Mouse (Mus musculus): ENCODE data around the gene Auts2.

The Auts2 gene

DNA sequence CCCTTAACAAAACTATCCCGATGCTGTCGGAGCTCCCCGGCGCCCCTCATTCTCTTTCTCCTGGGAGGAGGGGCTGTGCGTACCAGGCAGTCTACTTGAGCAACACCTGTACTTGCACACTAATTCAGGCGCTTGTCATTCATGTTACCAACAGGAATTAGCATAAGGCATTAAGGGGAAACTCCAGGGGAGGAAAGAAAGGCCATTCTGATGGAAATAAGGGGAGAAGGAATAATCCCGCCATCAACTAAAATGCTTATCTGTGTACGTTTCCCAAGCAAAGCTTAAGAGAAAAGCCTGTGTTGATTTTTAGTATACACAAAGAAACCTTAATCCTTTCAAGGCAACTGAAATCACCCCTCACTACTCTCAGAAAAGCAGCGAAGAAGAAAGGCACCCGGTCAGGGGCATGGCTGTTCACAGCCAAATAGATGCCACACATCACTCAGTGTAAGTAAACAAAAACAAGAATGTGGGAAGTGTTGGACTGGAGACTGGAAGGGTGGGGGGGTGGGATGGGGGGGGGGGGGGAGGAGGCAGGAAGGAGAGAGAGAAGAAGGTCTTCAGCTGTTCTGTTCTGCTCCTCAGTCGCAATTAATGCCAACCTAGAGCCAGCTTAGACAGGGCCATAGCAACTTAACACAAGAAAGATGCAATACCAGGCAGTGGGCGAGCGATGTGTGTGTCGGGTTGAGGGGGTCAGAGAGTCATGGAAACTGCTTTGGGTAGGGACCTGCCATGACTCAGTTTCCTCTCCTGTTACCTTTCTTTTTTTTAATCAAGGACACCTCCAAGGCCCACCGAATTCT, 1011.2 kb downstream of the Auts2 start:
- in situ Hi-C loops (cut with MseI, MboI): no loop called here

DNA sequence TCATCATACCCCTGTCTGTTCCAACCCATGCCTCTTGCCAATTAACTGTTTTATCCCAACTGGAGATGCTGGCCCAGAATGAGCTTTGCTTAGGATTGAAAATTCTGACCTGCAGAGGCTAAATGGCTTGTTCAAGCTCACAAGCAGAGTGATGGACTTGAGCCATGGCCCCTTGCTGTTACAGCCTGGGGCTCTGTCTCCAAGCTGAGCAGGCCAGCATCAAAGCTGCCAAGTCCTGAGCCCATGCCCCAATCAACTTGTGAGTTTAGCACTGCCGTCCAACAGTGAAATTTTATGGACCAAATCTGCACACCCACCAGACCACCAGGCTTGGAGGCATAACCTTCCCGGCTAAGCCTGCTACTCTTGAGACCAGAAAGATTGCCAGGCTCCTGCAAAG, 1012.3 kb downstream of the Auts2 start:
- in situ Hi-C loops (cut with MseI, MboI): no loop called here

DNA sequence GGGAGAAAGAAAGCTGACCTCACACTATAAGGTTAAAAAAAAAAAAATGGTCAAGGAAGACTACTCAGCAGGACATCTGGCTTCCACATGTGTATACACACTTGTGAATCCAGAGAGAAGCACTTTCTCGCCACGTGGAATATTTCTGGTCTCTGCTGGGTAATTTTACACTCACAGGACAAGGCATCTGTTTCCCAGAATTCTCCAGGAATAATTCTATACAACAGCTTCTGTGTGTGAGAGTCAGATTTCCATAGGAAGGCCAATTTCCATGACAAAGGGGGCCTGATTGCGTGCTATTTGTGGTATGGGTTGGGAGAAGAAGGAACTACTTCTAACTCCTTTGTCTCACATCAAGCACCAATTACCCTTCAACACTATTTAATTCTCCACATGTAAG, 1016.5 kb downstream of the Auts2 start:
- in situ Hi-C loops (cut with MseI, MboI): no loop called here

DNA sequence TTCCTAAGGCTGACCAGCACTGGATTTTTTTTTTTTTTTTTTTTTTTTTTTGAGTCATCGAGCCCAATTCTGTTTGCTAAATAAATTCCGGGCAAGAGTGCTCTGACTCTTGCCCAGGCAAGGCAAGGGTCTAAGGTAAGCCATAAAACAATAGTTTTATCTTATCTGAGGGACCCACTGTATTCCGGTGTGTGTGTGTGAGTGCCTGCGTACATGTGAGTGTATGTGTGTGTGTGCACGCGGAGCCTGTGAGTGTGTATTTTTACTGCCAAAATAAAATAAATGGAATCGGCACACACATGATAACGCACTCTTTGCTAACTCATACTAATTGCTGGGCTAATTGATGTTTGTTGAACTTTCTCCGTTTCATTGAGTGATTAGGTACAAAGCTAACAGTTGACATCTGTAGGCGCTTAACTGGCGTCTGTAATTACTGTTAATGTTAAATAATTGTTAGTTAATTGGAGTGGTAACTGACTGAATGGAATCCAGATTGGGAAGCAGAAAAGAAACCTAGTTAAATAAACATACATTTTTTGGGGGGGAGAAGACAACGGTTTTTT, 1018.2 kb downstream of the Auts2 start:
- in situ Hi-C loops (cut with MseI, MboI): no loop called here

DNA sequence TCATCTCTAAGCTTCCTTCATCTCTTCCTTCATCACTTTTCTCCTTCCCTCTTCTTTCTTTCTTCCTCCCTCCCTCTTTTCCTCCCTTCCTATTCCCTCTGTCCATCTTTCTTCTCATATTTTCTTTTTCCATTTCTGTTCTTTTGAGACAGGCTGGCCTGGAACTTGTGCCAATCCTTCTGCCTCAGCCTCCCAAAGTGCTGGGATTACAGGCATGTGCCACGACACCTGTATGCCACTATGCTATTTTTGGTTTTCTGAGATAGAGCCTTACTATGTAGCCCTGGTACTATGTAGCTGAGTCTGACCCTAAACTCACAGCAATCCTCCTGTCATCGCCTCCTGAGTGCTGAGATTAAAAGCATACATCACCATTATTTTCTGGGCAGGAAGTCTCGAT, 1023.6 kb downstream of the Auts2 start:
- in situ Hi-C loops (cut with MseI, MboI): no loop called here

DNA sequence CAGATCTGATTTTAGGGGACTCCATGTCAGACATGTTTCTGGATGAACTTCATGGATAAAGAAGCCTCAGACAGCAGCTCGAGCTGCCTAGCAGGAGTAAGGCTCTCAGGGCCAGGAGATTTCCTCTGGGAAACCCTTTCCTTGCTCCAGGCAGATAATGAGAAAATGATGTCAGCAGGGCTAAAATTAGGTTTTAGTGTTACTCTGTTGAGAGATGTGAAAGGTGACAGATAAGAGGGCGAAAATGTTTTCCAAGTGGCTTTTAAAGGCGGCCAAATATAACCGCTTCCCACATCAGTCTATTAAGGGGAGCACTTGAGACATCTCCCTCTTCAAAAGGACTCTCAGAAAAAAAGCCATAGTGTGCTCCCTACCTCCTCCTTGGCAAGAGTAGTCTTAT, 1025.5 kb downstream of the Auts2 start:
- in situ Hi-C loops (cut with MseI, MboI): no loop called here

DNA sequence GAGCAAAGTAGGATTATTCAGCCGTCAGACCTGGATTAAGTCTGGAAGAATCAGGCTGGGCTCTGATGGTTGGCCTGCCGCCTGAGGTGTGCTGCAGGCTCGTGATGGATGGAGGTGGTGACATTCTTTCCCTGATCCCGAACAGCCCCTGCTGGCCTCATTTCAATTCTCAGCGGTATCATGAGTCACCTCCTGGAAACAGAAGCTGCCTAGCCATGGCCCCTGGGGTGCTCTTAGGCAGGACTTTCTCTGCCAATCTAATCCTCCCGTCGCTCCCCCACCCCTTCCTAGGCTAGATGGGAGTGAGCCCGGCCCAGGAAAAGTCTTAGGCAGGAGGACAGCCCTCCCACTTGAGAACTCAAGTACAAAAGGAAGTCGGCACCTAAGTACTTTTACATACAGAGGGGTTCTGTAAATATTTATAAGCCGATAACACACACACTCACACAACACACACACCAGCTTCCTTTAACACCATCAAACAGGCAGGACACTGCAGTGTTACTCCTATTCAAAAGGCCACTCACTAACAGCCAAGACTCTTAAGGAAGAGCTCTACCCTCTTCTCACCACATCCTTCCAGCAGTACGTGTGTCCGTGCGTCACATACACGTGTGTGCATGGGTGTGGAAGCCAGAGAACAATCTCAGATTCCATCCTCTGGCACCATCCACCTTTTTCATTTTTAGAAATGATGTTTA, 1027.3 kb downstream of the Auts2 start:
- in situ Hi-C loops (cut with MseI, MboI): no loop called here

DNA sequence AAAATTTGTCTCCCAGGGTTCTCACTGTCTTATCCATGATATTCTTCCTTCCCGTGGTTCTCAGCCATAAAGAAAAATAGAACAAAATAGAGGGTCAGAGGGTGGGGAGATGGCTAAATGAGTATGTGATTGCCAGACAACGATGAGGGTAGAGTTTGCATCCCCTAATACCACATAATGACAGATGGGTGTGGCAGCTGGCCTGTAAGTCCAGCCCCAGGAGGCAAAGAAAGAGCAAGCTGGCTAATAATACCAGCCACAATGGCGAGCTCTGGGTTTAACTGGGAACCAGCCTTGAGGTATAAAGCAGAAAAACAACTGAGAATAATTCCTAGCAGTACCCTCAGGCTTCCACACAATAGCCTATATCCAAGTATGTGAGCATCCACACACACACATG, 1029.4 kb downstream of the Auts2 start:
- in situ Hi-C loops (cut with MseI, MboI): no loop called here

DNA sequence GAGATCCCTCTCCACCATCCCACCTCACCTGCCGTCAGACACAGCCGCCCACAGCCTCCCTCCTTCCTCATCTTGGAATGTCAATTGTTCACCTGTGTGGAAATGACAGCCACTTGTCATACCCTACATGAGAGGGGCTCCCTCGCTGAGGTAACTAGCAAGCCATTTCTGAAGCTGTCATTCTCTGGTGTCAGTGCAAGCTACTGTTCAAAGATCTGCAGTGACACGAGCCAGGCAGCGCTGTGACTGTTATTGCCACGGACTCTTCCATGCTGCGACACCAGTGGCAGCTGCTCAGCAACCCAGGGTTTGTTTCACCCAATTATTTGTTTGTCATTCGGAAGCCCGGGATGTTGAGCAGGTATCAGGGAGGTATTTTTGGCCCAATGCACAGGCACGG, 1030.5 kb downstream of the Auts2 start:
- in situ Hi-C loops (cut with MseI, MboI): no loop called here

DNA sequence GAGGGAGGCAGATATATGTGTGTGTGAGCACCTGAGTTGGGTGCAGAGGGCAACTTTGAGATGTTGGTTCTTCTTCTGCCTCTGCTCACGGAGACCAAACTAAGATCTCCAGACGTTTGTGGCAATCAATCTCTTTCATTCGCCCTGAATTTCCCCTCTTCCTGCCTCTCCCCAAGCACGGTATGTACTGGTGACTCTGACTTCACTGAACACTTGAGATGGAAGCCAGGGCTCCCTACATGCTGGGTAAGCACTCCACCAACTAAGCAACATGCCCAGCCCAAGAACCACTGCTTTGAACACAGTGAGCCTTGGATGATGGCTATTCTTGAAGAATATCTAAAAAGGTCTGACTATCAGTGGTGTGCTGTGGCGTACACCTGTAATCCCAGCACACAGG, 1032.5 kb downstream of the Auts2 start:
- in situ Hi-C loops (cut with MseI, MboI): no loop called here

DNA sequence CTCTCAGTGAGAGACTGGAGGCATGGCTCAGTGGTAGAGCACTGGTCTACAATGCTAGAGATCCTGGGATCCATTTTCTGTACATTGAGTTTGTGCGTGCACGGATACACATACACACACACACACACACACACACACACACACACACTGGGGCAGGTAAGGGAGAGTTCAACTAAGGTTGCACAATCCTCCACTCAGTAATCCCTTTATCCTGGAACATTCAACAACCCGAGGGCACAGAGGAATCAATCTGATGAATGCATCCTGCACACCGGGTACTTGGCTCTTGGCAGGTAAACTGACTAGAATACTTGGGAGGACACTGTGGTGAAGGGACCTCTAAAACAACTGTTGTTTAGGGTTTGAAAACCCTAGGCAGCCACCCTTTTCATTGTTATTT, 1033.8 kb downstream of the Auts2 start:
- in situ Hi-C loops (cut with MseI, MboI): no loop called here

DNA sequence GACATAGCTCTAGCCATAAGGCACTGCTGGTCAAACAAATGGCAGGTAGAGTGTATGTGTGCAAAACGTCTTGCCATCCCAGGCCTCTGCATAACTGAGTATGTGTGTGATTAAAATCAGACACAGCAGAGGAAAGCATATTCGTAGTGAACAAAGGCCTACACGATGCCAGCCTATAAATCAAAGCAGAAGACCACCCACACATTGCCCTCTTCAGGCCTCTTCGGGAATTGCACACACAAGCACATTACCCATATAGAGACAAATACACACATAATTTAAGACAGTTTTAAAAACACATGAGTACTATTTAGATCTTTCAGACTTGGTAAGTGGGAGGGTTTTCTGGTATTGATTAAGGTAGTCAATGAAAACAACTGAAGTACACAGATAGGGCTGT, 1044.3 kb downstream of the Auts2 start:
- in situ Hi-C loops (cut with MseI, MboI): no loop called here

DNA sequence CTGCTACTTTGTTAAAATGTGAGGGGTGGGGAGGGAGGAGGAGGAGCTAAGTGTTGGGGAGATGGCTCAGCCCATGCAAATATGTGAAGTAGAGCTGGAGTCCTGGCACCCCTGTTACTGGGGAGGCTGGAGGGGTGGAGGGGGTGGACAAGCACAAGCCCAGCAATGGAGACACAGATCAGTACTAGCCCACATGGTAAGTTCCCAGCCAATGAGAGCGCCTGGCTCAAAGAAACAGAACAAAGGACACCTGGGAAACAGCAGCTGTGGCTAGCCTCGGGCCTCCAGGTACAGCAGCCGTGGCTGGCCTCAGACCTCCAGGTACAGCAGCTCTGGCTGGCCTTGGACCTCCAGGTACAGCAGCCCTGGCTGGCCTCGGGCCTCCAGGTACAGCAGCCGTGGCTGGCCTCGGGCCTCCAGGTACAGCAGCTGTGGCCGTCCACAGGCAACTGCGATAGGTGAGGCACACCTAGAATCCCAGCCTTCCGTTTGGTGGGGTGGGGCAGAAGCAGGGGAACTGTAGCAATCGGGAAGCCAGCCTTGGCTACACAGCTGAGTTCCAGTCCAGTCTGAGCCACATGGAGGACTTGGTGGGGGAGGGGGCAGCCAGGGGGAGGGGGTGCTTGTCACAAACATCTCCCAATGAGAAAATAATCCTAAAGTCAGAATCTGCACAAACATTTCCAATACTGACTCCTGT, 1046.5 kb downstream of the Auts2 start:
- in situ Hi-C loops (cut with MseI, MboI): no loop called here

DNA sequence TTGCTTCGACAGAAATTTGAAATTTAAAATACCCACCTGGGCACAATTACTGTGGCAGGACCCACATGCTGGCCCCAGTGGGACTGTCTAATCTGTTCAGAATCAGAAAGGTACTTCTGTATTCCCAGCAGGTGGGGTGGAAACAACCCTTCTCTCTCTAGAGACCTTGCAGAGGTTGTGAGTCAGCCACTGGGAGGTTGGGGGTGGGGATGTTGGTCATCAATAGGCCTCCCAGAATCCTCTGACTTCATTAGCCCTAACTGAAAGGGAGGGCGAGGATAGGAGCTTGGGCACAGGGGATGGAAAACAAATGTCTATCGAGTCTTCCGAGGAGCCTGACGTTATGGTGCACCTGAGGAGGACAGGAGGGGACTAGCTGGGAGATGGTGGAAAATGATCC, 1048.6 kb downstream of the Auts2 start:
- in situ Hi-C loops (cut with MseI, MboI): no loop called here

DNA sequence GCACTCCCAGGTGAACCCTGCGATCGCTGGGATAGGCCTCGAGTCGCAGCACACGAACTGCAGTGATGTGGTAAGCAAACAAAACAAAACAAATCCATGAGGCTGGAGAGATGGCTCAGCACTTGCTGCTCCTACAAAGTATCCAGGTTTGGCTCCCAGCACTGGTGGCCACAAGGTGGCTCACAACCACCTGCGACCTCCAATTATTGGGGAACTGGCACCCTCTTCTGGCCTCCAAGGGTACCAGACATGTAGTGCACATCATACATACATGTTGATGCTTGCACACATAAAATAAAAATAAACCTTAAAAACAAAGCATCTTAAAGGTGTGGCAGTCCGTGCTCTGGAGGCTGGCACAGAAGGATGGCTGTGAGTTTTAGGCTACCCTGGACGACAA, 1050.6 kb downstream of the Auts2 start:
- in situ Hi-C loops (cut with MseI, MboI): no loop called here

DNA sequence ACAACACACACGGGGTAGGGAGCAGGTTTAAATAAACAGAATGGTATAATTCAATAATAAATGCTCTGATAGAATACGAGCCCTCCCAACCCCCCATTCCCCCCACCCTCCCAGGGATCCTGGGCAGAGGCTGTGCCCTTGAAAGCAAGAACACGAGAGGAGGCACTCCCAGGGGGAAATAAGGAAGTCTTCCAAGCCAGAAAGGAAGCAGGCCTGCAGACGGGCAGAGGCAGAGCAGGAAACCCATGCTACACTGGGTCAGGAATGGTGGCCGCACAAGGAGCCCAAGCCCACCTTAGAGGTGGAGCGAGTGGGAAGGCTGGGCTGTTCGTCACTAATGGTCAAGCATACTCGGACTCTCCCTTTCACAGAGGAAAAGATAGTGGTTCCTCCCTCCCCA, 1051.3 kb downstream of the Auts2 start:
- in situ Hi-C loops (cut with MseI, MboI): no loop called here

DNA sequence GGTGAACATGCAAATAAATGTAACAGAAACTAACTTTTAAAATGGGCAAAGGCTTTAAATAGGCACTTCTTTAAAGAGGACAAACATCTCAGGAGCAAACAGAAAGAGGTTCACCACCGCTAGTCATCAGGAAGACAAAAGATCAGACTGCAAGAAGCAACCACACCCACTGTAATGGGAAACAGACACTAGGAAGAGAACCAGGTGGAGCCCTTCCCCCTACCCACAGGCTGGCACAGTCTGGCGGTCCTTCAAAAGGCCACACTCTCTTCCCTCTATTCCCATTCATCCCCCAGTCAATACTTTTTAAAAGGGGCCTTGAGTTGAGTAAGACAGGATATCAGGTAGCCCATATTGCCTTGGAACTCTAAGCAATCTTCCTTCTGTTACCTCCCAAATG, 1052.3 kb downstream of the Auts2 start:
- in situ Hi-C loops (cut with MseI, MboI): no loop called here

DNA sequence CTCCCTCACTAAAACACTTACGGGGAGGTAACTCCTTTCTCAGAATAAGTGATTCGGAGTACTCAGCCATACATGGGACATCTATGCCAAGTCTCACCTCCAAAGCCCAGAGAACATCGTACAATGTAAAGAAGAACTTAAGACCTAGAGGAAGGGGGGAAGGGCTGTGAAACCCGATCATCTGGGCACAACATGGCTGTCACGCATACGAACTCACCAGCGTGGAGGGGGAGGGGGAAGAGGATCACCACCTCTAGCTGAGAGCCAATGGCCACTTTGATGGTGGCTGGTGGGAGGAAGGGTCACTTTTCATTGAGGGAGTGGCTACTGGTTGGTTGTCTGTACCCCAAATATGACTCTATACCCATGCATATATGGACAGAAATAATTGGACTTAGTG, 1053.3 kb downstream of the Auts2 start:
- in situ Hi-C loops (cut with MseI, MboI): no loop called here

DNA sequence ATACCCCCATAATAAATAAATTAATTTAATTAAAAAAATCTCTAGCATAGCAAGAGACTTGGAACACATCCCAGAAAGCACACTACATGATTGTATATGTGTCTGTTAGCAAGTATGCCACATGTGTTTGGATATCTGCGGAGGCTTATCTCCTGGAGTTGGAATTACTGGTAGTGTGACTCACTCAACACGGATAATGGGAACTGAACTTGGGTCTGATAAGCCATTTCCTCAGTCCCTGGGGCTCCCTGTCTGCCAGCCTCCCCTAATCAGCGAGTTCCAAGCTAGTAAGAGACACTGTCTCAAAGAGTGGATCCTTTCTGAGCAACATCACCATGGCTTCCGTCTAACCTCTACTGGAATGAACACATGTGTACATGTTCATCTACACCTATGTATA, 1056.6 kb downstream of the Auts2 start:
- in situ Hi-C loops (cut with MseI, MboI): no loop called here

DNA sequence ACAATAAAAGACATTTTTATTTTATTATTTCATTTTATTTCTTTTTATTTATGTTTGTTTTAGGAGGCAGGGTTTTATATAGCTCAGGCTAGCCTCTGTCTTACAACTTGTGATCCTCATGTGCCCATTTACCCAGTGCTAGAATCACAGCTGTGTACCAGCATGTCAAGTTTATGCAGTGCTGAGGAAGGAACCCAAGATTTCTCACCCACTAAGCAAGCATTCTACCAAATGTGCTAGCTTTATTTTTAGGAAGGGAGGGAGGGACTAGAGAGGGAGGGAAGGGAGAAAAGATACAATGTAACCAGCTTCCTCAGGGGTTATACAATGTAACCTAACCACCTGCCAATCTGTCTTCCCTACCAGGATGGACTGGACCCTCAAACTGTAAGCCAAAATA, 1067.9 kb downstream of the Auts2 start:
- in situ Hi-C loops (cut with MseI, MboI): no loop called here

DNA sequence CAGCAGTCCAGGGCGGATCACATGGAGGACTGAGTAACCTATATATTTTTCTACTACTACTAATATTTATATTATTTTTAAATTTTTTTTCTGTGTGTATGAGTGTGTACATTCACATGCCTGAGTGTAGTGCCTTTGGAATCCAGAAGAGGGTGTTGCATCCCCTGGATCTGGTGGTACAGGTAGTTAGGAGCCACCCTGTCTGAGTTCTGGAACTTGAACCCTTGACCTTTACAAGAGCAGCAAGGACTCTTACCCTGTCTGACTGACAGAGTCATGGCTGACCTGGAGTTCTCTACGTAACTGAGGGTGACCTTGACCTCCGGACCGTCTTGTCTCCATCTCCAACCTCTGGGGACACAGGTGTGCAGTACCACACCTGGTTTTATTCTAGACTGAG, 1074.5 kb downstream of the Auts2 start:
- in situ Hi-C loops (cut with MseI, MboI): no loop called here

DNA sequence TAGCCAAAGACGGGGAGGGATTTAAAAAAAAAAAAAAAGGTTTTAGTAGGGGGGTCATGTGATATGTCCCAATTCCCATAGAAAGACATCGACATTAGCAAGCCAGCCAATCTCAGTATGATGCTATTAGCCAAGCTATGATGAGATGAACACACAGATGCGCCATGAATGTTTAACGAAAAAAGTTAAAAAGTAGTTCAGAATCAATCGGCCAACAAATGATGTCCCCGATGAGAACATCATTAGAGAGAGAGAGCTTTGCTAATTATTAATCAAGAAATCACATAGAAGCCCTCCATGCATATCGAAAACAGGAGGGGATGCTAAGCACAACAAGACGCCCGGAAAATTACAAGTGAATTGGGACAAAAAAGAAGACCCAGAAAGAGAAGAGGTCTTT, 1077.0 kb downstream of the Auts2 start:
- in situ Hi-C loops (cut with MseI, MboI): no loop called here

DNA sequence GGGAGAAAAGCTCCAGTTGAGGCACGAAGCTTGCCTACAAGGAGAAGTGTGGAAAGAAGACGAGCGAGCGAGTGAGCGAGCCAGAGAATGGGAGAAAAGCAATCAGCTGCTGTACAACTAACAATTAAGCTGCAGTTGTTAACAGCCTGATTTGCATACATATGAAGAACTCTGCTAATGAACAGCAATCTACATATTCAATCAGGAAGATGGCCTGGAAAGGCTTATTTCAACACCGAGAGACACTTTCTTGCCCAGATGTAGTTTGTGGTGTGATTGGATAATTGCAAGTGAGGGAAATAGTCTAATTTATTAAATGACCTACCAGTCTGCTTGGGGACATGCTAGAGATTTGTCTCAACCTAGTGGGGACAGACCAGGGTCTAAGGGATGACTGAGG, 1079.7 kb downstream of the Auts2 start:
- in situ Hi-C loops (cut with MseI, MboI): no loop called here
